Mouse (Mus musculus): ENCODE data around the gene Fshr.

DNA sequence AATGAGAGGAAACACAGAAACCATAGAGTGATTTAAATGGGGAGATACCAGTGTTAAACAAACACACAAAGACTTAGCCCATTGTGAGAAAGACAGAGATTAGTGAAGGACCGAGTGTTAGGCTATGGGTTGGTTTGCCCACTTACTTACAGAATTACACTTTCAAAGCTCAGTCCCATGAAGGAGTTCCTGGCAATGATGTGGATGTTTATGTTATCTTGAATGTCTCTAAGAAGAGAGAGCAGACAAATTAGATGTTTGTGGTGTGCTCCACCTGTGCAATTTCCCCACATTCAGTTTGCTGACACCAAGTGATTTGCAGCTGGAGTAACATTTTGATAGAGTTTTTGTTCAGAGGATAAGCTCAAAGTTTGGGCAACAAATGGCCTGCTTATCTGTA is 191.4 kb downstream of the Fshr start:
- TF ChIP-seq POLR2A (IDR thresholded peaks at IDR 0.05; ENCODE audit: insufficient read length, low read depth) = no peak
- no peak for TF ChIP-seq E2F4 (IDR thresholded peaks at IDR 0.05; ENCODE audit: insufficient read depth)
- TF ChIP-seq USF1 (IDR thresholded peaks at IDR 0.05; ENCODE audit: low read depth) = no peak
- no peak for TF ChIP-seq TCF12 (IDR thresholded peaks at IDR 0.05; ENCODE audit: insufficient read depth, poor library complexity, severe bottlenecking)
- no peak for TF ChIP-seq MAX (IDR thresholded peaks at IDR 0.05; ENCODE audit: low read depth)
- no peak for TF ChIP-seq MYOG (IDR thresholded peaks at IDR 0.05; ENCODE audit: control insufficient read depth in 1 of 3, insufficient read depth in 1 of 3, insufficient read length in 2 of 3, low read depth in 2 of 3)
- no peak for TF ChIP-seq MYOD1 (IDR thresholded peaks at IDR 0.05; ENCODE audit: control insufficient read depth in 1 of 3, insufficient read length in 2 of 3, low read depth in 2 of 3)
- no peak for TF ChIP-seq POLR2AphosphoS2 (IDR thresholded peaks at IDR 0.05; ENCODE audit: insufficient read length, low read depth)
- TF ChIP-seq SRF (IDR thresholded peaks at IDR 0.05; ENCODE audit: control insufficient read depth, insufficient read length, low read depth) = no peak
- no peak for TF ChIP-seq REST (IDR thresholded peaks at IDR 0.05; ENCODE audit: insufficient read depth, insufficient read length)

All from myocyte (in vitro differentiated cells).